Mouse (Mus musculus): ENCODE measurements around the gene Acat2. TPM values are rescaled to one million over a fixed set of nuclear protein-coding genes. Genes with fewer than 3 reads are reported as not detected.
"Not testable (repeated sequence)": the region's sequence is repeated elsewhere in the genome, so short reads cannot be mapped to it uniquely, and the experiment has no call there.

The Acat2 gene
- total RNA-seq (2021) = 1 to 10 TPM; 3.5 to 4.3 TPM
- long read RNA-seq, experiment 1, transcript Acat2-201 (9 exons, 2,250 nt) = major isoform, 7 of 9 reads
- long read RNA-seq, experiment 1, partial matches to known transcripts = 0 of 9 reads
- long read RNA-seq, experiment 1, other reads (novel, unspliced or antisense) = 2 of 9 reads
- long read RNA-seq, experiment 2, transcript Acat2-201 (9 exons, 2,250 nt) = major isoform, 6 of 9 reads
- long read RNA-seq, experiment 2, partial matches to known transcripts = 1 of 9 reads
- long read RNA-seq, experiment 2, other reads (novel, unspliced or antisense) = 2 of 9 reads

DNA sequence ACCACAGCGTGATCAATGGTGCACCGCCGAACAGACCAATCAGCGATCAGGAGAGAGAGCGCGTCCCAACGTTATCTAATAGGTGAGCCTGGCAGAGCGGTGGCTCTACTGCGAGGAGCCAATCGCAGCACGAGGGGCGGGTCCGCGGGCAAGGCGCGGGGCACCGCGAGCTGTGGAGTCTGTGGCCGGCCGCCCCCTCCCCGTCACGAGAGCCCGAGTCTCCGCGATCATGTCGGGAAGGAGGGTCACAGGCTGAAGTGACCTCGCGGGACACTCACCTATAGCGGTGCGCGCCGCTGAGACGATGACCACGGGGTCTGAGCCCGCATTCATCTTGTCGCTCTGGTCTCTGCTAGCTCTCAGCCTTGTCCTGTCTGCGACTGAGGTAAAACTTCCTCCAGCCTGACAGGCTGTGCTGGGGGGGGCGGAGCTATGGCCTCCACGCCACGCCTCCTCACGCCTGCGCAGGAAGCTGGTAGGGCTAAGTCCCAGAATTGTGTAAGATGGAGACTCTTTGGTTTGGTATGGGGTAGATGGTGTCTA is at the start of gene Acat2:
Gene Acat2 (minus strand): TSS at position 417 of the 543 bp plus-strand sequence.
- intact Hi-C loops (cut with DNase I) = loop anchor here (5.0 kb wide), 1 partner anchor 38 kb away; no protein-coding TSS in a partner anchor
- peak; percentile 89 to 93 for DNase-seq

- DNase-seq = no peak
- intact Hi-C loops (cut with DNase I) = no loop called here
These were observed 49.3 kb upstream of the Acat2 start for GRCm38 (mm10) chr17:13009887-13010286.

DNA sequence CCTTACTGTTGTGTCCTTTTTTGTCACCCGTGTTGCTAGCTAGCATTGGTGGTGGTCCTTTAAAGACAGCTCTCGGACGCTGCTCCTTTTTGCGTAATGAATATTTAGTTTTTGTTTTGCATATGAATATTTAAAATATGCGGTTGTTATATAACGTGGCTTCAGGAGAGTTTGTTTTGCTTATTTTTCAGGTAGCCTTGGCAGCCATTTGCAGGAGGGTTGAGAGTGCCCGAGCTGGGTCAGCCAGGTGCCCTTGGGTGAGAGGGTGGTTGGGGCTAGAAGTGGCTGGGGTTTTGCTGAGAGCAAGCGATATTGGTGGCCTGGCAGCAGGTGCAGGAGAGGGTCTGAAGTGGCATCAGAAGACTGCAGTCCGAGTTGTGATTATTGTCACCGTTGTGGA is 48.0 kb upstream of the Acat2 start:
- intact Hi-C loops (cut with DNase I) = no loop called here
- DNase-seq = no peak

DNA sequence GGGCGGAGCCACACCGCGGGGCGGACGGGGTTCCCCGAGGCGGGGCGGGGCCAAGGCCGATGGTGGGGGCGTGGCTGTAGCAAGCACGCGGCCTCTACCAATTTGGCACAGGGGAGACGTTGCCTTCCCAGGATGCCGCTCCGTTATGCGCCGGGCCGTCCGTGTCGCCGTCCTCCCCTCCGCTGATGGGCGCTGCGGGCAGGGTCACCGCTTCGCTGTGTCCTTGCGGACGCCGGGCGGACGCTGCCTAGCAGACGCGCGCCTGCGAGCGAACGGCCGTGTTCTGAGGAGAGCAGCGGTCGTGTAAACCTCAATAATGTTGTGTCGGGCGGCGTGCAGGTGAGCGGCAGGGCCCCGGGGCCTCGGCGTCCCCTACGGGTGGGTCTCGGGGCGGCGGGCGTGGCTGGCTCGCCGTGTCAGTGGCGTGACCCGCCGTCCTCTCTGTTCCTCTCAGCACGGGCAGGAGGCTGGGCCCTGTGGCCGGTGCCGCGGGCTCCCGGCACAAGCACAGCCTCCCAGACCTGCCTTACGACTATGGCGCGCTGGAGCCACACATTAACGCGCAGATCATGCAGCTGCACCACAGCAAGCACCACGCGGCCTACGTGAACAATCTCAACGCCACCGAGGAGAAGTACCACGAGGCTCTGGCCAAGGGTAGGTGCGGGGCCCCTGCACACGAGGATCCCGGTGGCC is 47.3 kb upstream of the Acat2 start:
- intact Hi-C loops (cut with DNase I) = no loop called here
- DNase-seq = peak; percentile 98 to 99

DNA sequence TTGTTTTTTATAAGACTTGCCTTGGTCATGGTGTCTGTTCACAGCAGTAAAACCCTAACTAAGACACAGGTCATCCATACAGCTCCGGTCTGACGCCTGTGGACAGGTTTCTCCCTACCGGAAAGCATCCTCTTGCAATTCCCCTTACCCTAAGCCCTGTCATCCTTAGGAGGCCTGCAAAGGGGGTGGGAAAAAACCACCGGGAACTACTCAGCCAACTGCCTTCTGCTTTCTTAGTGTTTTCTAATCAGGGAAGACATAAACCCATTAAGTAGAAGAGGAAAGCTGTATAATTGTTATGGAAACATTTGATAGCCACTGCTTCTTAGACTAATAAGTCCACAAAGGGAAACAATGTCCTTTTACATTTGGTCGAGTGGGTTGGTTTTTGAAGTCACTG is 46.4 kb upstream of the Acat2 start:
- no peak for DNase-seq
- intact Hi-C loops (cut with DNase I) = no loop called here

GRCm38 (mm10) chr17:13006546-13006945 is 46.0 kb upstream of the Acat2 start, which contains the start of gene Sod2:
Gene Sod2 (plus strand): TSS chr17:13006846.
- intact Hi-C loops (cut with DNase I); DNase-seq: not testable (repeated sequence)

GRCm38 (mm10) chr17:13004436-13004835 is 43.9 kb upstream of the Acat2 start:
- DNase-seq; intact Hi-C loops (cut with DNase I): not testable (repeated sequence)

DNA sequence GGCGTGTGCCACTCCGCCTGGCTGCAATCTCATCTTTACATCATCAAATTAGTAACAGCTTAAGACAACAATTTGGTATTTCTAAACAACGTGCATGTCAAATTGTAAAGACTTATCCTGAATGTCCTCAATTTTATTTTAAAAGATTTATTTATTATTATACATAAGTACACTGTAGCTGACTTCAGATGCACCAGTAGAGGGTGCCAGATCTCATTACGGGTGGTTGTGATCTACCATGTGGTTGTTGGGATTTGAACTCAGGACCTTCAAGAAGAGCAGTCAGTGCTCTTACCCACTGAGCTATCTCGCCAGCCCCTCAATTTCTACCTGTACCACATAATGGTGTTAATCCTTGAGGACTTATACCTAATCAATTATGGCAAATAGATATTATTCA is 41.7 kb upstream of the Acat2 start:
- intact Hi-C loops (cut with DNase I) = not testable (repeated sequence)

GRCm38 (mm10) chr17:12999069-12999468 is 38.5 kb upstream of the Acat2 start:
- DNase-seq = no peak
- intact Hi-C loops (cut with DNase I) = no loop called here

More for the DNA sequence above, 41.7 kb upstream of the Acat2 start:
- DNase-seq = not testable (repeated sequence)

DNA sequence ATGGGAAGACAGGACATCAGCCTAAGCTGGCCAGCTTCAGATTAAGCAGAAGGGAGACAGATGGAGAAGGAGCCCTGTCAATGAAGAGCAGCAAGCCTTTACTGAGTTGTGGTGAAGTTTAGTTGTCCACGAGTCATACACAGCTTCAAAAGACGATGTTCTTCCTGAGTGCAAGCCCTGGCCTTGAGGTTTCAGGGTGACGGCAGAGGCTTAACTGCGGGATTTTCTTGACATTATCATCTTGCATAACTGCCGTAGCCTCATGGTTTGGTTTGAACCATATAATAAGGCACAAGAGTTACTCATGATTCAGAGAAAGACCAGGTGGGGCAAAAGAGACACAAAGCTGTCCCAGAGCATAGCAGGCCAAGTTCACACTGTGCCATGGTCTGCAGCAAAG is 37.3 kb upstream of the Acat2 start:
- no peak for DNase-seq

GRCm38 (mm10) chr17:12996345-12996744 is 35.8 kb upstream of the Acat2 start:
- intact Hi-C loops (cut with DNase I) = loop anchor here (1.0 kb wide), 1 partner anchor 116 kb away; no protein-coding TSS in a partner anchor
- DNase-seq = no peak

More for the DNA sequence above, 37.3 kb upstream of the Acat2 start:
- intact Hi-C loops (cut with DNase I) = no loop called here

- DNase-seq = no peak
- intact Hi-C loops (cut with DNase I) = loop anchor here (5.0 kb wide), 1 partner anchor 77 kb away; the partner anchor contains the start of genes Mrpl18 and Tcp1
These were observed 33.5 kb upstream of the Acat2 start, which contains the start of gene Wtap for GRCm38 (mm10) chr17:12994069-12994468. Gene Wtap (minus strand): TSS chr17:12994169.

DNA sequence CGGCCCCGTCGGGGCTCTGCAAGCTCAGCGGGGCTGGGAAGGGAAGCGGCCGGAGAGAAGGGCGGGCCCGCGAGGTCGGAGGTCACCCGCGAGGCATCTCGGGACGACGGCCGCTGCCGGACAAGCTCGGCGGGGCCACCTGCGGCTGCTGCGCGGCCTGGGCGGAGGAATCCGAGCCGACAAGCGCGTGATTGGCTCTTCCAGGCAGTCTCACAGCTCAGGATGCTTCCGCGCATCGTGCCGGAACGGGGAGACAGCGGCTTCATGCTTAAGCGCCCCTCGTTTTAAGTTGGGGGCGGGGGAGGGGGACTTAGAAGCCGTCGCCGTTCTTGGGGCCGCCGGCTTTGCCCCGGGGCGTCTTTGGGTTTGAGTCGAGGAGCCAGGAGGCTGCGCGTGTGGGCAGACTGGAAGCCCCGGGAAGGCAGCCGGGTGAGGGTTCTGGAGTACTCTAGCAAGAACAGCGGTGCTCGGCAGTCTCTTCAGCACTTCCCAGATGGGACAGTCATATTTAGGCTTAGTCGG is 32.0 kb upstream of the Acat2 start:
- intact Hi-C loops (cut with DNase I) = loop anchor here (5.0 kb wide), 1 partner anchor 75 kb away; the partner anchor contains the start of genes Mrpl18 and Tcp1
- peak; percentile 93 to 94 for DNase-seq

GRCm38 (mm10) chr17:12991635-12992358 is 31.2 kb upstream of the Acat2 start:
- intact Hi-C loops (cut with DNase I) = loop anchor here (5.0 kb wide), 1 partner anchor 74 kb away; the partner anchor contains the start of genes Mrpl18 and Tcp1

GRCm38 (mm10) chr17:12991194-12991634 is 30.7 kb upstream of the Acat2 start:
- intact Hi-C loops (cut with DNase I) = loop anchor here (5.0 kb wide), 1 partner anchor 74 kb away; the partner anchor contains the start of genes Mrpl18 and Tcp1
- no peak for DNase-seq

More at GRCm38 (mm10) chr17:12991635-12992358, 31.2 kb upstream of the Acat2 start:
- peak; percentile 82 to 91 for DNase-seq

DNA sequence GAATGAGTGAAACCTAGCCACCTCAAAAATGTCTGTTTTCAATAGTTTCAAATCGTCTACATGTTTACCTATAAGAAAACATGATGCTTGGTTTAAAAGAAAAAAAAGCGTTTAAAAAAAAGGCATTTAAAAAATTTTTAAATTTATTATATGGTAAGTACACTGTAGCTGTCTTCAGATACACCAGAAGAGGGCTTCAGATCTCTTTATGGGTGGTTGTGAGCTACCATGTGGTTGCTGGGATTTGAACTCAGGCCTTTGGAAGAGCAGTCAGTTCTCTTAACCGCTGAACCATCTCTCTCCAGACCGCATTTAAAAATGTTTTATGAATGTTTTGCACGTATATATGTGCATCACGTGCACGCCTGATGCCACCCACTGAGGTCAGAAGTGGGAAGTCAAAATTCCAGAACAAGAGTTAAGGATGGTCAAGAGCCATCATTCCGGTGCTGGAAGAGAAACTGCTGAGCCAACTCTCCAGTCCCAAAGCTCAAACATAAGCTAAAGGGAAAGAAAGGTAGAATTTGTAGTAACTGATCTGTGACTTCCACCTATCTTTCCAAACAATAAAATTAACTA is 30.1 kb upstream of the Acat2 start:
- intact Hi-C loops (cut with DNase I) = loop anchor here (5.0 kb wide), 1 partner anchor 73 kb away; the partner anchor contains the start of genes Mrpl18 and Tcp1
- no peak for DNase-seq

DNA sequence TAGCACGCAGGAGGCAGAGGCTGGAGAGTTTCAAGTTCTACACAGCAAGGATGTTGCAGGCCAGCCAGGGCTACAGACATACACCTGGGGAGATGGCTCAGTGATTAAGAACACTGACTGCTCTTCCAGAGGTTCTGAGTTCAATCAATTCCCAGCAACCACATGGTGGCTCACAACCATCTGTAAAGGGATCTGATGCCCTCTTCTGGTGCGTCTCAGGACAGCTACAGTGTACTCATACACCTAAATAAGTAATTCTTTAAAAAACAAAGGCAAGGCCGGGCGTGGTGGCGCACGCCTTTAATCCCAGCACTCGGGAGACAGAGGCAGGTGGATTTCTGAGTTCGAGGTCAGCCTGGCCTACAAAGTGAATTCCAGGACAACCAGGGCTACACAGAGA is 27.5 kb upstream of the Acat2 start:
- intact Hi-C loops (cut with DNase I); DNase-seq: not testable (repeated sequence)

DNA sequence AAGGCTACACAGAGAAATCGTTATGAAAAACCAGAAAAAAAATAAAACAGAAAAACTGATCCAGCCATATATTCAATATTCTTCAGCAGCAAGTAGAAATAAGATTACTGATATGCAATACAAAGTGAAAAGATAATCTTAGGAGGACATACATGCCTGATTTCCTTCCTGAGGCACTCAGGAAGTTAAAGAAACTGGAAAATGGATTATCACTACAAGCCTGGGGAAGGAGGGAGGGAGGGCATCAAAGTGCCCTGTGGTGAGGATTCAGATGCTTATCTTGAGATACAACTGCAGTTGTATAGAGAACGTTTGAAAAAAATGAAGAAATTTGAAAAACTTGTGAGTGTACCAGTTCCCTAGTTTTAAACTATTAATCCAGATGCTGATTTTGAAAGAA is 23.4 kb upstream of the Acat2 start:
- intact Hi-C loops (cut with DNase I) = no loop called here
- DNase-seq = no peak

- no peak for DNase-seq
- intact Hi-C loops (cut with DNase I) = loop anchor here (5.0 kb wide), 1 partner anchor 61 kb away; the partner anchor contains the start of genes Mrpl18 and Tcp1
These were observed 18.0 kb upstream of the Acat2 start for GRCm38 (mm10) chr17:12978546-12978945.
